Mouse (Mus musculus) ES-E14 (cell line): ENCODE measurements around the gene Tmem189. TPM values are rescaled to one million over a fixed set of nuclear protein-coding genes. Genes with fewer than 3 reads are reported as not detected.

Experiments
- DNase-seq: peaks from one replicate; pipeline ENCODE4 v3.0.0-alpha.2; 2013; ENCODE audit warnings: low read depth, low spot score
- H3K27ac ChIP-seq: 2 replicates; pipeline ENCODE4 v1.5.1; 2012; ENCODE audit warnings: low read depth, mild to moderate bottlenecking, low read length, moderate library complexity, mixed read lengths; ENCODE audit not compliant: poor library complexity, insufficient read depth, severe bottlenecking
- H3K36me3 ChIP-seq: 2 replicates; pipeline ENCODE4 v1.6.1; 2012; ENCODE audit warnings: mild to moderate bottlenecking, low read length, moderate library complexity, mixed read lengths; ENCODE audit not compliant: control insufficient read depth, poor library complexity, insufficient read depth, severe bottlenecking
- H3K4me1 ChIP-seq, 2 experiments: fragments of 150-350 bp in 1 of 2; sonication (generic) in 1 of 2; 2 replicates each; pipeline ENCODE4 v1.6.1; 2012; ENCODE audit warnings: low read length in 2 of 2, mild to moderate bottlenecking in 1 of 2, mixed read lengths in 1 of 2; ENCODE audit not compliant: control insufficient read depth in 2 of 2, insufficient read depth in 2 of 2, poor library complexity in 1 of 2
- H3K4me3 ChIP-seq, 2 experiments: fragments of 150-350 bp in 1 of 2; sonication (generic) in 1 of 2; 2 replicates each; pipeline ENCODE4 v1.5.1; 2012; ENCODE audit warnings: low read length in 2 of 2, low read depth in 1 of 2, mild to moderate bottlenecking in 1 of 2, mixed read lengths in 1 of 2; ENCODE audit not compliant: insufficient read depth in 1 of 2, poor library complexity in 1 of 2, severe bottlenecking in 1 of 2
- H3K9ac ChIP-seq: 2 replicates; pipeline ENCODE4 v1.6.1; 2012; ENCODE audit warnings: low read depth, mild to moderate bottlenecking, low read length, mixed read lengths; ENCODE audit not compliant: poor library complexity, insufficient read depth, severe bottlenecking
- H3K9me3 ChIP-seq: fragments of 150-350 bp; sonication (generic); 2 replicates; pipeline ENCODE4 v1.6.1; 2012; ENCODE audit warnings: low read depth, mild to moderate bottlenecking, low read length; ENCODE audit not compliant: control insufficient read depth, insufficient read depth
- CHD2 ChIP-seq: IDR thresholded peaks from 2 replicates; pipeline ENCODE4 v1.6.1; 2014; ENCODE audit warnings: mild to moderate bottlenecking, low read depth, low read length, inconsistent platforms
- HCFC1 ChIP-seq: IDR thresholded peaks from 2 replicates; pipeline ENCODE4 v1.6.1; 2012; ENCODE audit warnings: low read length, inconsistent platforms, borderline replicate concordance; ENCODE audit not compliant: insufficient read depth
- MAFK ChIP-seq: IDR thresholded peaks from 2 replicates; pipeline ENCODE4 v1.6.1; 2014; ENCODE audit warnings: mild to moderate bottlenecking, low read depth, low read length, inconsistent platforms; ENCODE audit not compliant: insufficient read depth
- ZC3H11A ChIP-seq: IDR thresholded peaks from 2 replicates; pipeline ENCODE4 v1.6.1; 2012; ENCODE audit warnings: low read depth, mild to moderate bottlenecking, inconsistent platforms, low read length, borderline replicate concordance
- ZNF384 ChIP-seq: IDR thresholded peaks from 2 replicates; pipeline ENCODE4 v1.6.1; 2012; ENCODE audit warnings: low read depth, low read length, inconsistent platforms
- in situ Hi-C, 2 experiments: fragments of 600-800 bp; cut with MboI; formaldehyde crosslinking; loops; one replicate each; pipeline ENCODE4 v1.15.1; 2025; ENCODE audit warnings: low sequenced_read_pairs in 2 of 2, inconsistent platforms in 1 of 2; ENCODE audit not compliant: unreplicated experiment in 2 of 2
- total RNA-seq: library from RNA; depleted of rRNA; stranded (reverse); fragments of 300-350 nt; gene quantifications from 2 replicates; pipeline ENCODE4 v1.2.3, GENCODE M21; 2012

Gene Tmem189
- total RNA-seq, 1 experiment, result 43.7 TPM

DNA sequence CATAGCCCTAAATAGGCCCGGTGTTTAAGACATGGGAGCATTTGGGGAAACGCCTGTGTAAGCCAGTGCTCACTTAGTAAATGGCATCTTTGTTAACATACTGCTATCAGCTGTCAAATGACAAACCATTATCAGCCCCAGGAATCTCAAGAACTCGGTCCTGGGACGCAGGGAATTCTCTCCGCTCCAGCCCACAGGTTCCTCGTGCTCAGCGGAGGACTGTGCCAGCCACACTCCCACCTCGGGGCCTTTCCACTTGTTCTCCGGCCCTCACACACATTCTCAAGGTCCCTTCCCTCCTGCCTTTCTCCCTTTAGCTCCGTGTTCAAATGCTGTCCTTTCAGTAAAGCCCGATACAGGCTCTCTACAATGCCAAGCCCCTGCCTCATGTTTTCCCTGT lies 30.9 kb downstream of the Tmem189 start:
- in situ Hi-C loops, result no loop called here

DNA sequence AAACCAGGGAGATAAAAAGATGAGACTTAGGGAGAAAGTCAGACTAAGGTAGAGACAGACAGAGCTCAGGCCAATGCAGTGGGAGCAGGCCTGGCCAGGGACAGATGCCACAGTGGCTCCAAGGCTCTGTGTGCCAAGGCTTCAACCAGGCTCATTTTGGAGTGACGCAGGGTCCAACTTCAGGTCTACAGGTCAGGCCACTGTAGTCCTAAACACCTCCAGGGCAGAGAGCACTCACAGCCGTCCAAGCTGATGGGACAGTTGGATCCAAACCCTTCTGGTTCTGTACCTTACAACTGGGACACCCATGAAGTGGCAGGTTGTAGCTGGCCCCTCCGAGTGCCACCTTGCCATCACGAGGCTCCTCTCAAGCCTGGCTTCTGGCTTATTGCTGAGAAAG lies 31.6 kb downstream of the Tmem189 start:
- H3K4me3 ChIP-seq, result no peak overlapping the region
- H3K36me3 ChIP-seq, result peaks cover 26% of the 10 kb centered on the region; the same call in 1 of the 2 replicates
- H3K4me1 ChIP-seq, result peaks cover 0 to 21% of the 10 kb centered on the region in 2 experiments; a peak in 2 of 4 replicates
- H3K27ac ChIP-seq, result no peak overlapping the region
- H3K9me3 ChIP-seq, result no peaks in the 10 kb centered on the region
- no peak for DNase-seq
- in situ Hi-C loops, result no loop called here
- no peak overlapping the region for H3K9ac ChIP-seq
- TF ChIP-seq CHD2, result no peak
- TF ChIP-seq ZC3H11A, result no peak
- no peak for TF ChIP-seq HCFC1
- TF ChIP-seq ZNF384, result no peak
- no peak for TF ChIP-seq MAFK

More for the DNA sequence above, 30.9 kb downstream of the Tmem189 start:
- TF ChIP-seq MAFK, result no peak
- DNase-seq, result no peak
- Histone ChIP-seq H3K9me3 (no peaks in the 10 kb centered on the region), H3K9ac (no peak overlapping the region), H3K36me3 (peaks cover 23% of the 10 kb centered on the region; the same call in 1 of the 2 replicates), H3K4me1 (peaks cover 0 to 21% of the 10 kb centered on the region in 2 experiments; a peak in 2 of 4 replicates), H3K4me3 (no peak overlapping the region), H3K27ac (no peak overlapping the region)

GRCm38 (mm10) chr2:167656629-167657478 lies 32.8 kb downstream of the Tmem189 start:
- no peak overlapping the region for H3K27ac ChIP-seq
- TF ChIP-seq ZNF384, result no peak
- no peak for TF ChIP-seq HCFC1
- TF ChIP-seq ZC3H11A, result no peak
- no peak for TF ChIP-seq CHD2
- TF ChIP-seq MAFK, result no peak
- DNase-seq, result no peak
- H3K9me3 ChIP-seq, result no peaks in the 10 kb centered on the region
- H3K4me1 ChIP-seq, result peaks cover 0 to 19% of the 10 kb centered on the region in 2 experiments; a peak in 2 of 4 replicates
- no peak overlapping the region for H3K4me3 ChIP-seq
- H3K9ac ChIP-seq, result no peak overlapping the region
- in situ Hi-C loops, result no loop called here
- peaks cover 29% of the 10 kb centered on the region; the same call in 1 of the 2 replicates for H3K36me3 ChIP-seq

- Histone ChIP-seq H3K36me3 (peaks cover 35% of the 10 kb centered on the region; the same call in 1 of the 2 replicates), H3K4me1 (peaks cover 0 to 16% of the 10 kb centered on the region in 2 experiments; a peak in 2 of 4 replicates), H3K4me3 (no peak overlapping the region), H3K27ac (no peak overlapping the region), H3K9ac (no peak overlapping the region), H3K9me3 (no peaks in the 10 kb centered on the region)
- TF ChIP-seq HCFC1 (no peak), ZNF384 (no peak), ZC3H11A (no peak), MAFK (no peak), CHD2 (no peak)
- in situ Hi-C loops, result no loop called here
- no peak for DNase-seq
These were observed 34.6 kb downstream of the Tmem189 start for GRCm38 (mm10) chr2:167654911-167655600.
